Mouse (Mus musculus) spleen, adult 2 months (tissue): ENCODE results near the gene Nfib.

Source experiments
- CTCF ChIP-seq: fragments of 200-500 bp; IDR thresholded peaks from 2 replicates; pipeline ENCODE4 v1.5.1; 2011; ENCODE audit warnings: mild to moderate bottlenecking, inconsistent platforms; ENCODE audit not compliant: insufficient read depth, insufficient read length, insufficient replicate concordance; ENCODE audit errors: extremely low read depth
- POLR2A ChIP-seq: fragments of 200-500 bp; IDR thresholded peaks from 2 replicates; pipeline ENCODE4 v1.6.1; 2011; ENCODE audit warnings: low read depth, low read length, inconsistent platforms

DNA sequence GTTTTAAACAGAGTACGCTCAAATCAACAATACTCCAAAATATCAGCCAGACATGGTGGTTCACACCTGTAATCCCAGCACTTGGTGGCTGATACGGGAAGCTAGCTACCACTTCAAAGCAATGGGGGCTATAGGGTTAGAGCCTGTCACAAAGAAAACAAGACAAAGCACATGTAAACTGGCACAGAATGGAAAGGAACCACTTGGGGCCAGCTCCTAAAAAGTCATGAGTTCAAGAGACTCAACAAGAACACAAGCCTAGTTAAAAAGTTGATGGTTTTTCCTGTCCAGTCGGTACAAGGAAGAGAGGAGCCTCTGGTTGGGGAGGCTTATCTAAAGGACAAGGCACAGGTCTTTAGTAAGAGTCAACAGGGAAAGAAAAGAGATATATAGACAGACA lies 327.9 kb downstream of the Nfib start:
- TF ChIP-seq CTCF (no peak), POLR2A (no peak)
